Mouse (Mus musculus): ENCODE data around the gene Tceanc. TPM values are rescaled to one million over a fixed set of nuclear protein-coding genes. Genes with fewer than 3 reads are reported as not detected.

Tceanc gene
- polyA plus RNA-seq (2012; rRNA removed): 3.2 and 6.3 TPM in 2 replicates

GRCm38 (mm10) chrX:166518345-166518744 lies at the start of gene Tceanc:
Gene Tceanc, minus strand, starts transcription at chrX:166518567.

GRCm38 (mm10) chrX:166479365-166479983 lies 38.9 kb downstream of the Tceanc start, which contains the start of gene Rab9:
Gene Rab9, minus strand, starts transcription at chrX:166479867.

Other genes starting within 250 kb of the Tceanc start
- gene Trappc2, start 78.0 kb downstream of the Tceanc start, polyA plus RNA-seq (2012; rRNA removed): 13.5 and 18.4 TPM in 2 replicates
- gene Ofd1, start 77.9 kb downstream of the Tceanc start, polyA plus RNA-seq (2012; rRNA removed): 7.4 and 8.4 TPM in 2 replicates
- 22.7 and 35.1 TPM in 2 replicates for gene Rab9, start 38.7 kb downstream of the Tceanc start, polyA plus RNA-seq (2012; rRNA removed)
- gene Egfl6, start 67.2 kb upstream of the Tceanc start, polyA plus RNA-seq (2012; rRNA removed): 5.1 and 9.5 TPM in 2 replicates

Measured in central nervous system, embryonic 11.5 days (tissue).